Mouse (Mus musculus) olfactory bulb, adult 2 months (tissue): Measurements from ENCODE around the gene Cysltr1.

ENCODE experiments used
- CTCF ChIP-seq: fragments of 200-500 bp; IDR thresholded peaks from 2 replicates; pipeline ENCODE4 v1.5.1; 2012; ENCODE audit warnings: low read depth, mild to moderate bottlenecking, low read length, moderate library complexity; ENCODE audit not compliant: insufficient read depth
- POLR2A ChIP-seq: fragments of 200-500 bp; IDR thresholded peaks from 2 replicates; pipeline ENCODE4 v1.6.1; 2012; ENCODE audit warnings: mild to moderate bottlenecking, low read depth, low read length, moderate library complexity; ENCODE audit not compliant: insufficient read depth

- no peak for TF ChIP-seq CTCF
- no peak for TF ChIP-seq POLR2A
These were observed 25.0 kb upstream of the Cysltr1 start for GRCm38 (mm10) chrX:106628514-106628913.
